Mouse (Mus musculus) liver, postnatal 0 days (tissue): Measurements from ENCODE around the gene Defb30. TPM values are rescaled to one million over a fixed set of nuclear protein-coding genes. Genes with fewer than 3 reads are reported as not detected.

ENCODE experiments used
- ATAC-seq: fragments of 200-750 bp; cut with Nextera tagmentation; 2 replicates; pipeline ENCODE4 v1.8.0; 2017; ENCODE audit warnings: mild to moderate bottlenecking, moderate library complexity
- DNase-seq: peaks from one replicate; pipeline ENCODE4 v3.0.0-alpha.2; 2016
- H3K27ac ChIP-seq: fragments of 300-500 bp; sonication (generic); 2 replicates; pipeline ENCODE4 v1.5.1; 2014; ENCODE audit warnings: antibody characterized with exemption, moderate library complexity, mild to moderate bottlenecking, low read depth
- H3K27me3 ChIP-seq: fragments of 300-500 bp; sonication (generic); 2 replicates; pipeline ENCODE4 v1.6.1; 2014; ENCODE audit warnings: low read length, control low read depth, mixed read lengths; ENCODE audit not compliant: insufficient read depth
- H3K36me3 ChIP-seq: fragments of 300-500 bp; sonication (generic); replicated peaks from 2 replicates; pipeline ENCODE4 v1.6.1; 2014; ENCODE audit warnings: mild to moderate bottlenecking, control low read depth, low read length, moderate library complexity, mixed read lengths; ENCODE audit not compliant: insufficient read depth
- H3K4me1 ChIP-seq: fragments of 300-500 bp; sonication (generic); 2 replicates; pipeline ENCODE4 v1.6.1; 2014; ENCODE audit warnings: antibody characterized with exemption, mild to moderate bottlenecking, control low read depth; ENCODE audit not compliant: insufficient read depth
- H3K4me2 ChIP-seq: fragments of 300-500 bp; sonication (generic); 2 replicates; pipeline ENCODE4 v1.6.1; 2014; ENCODE audit warnings: low read depth, mild to moderate bottlenecking, low read length, moderate library complexity, mixed read lengths
- H3K4me3 ChIP-seq: fragments of 300-500 bp; sonication (generic); 2 replicates; pipeline ENCODE4 v1.5.1; 2014; ENCODE audit warnings: low read depth, low read length
- H3K9ac ChIP-seq: fragments of 300-500 bp; sonication (generic); replicated peaks from 2 replicates; pipeline ENCODE4 v1.6.1; 2014; ENCODE audit warnings: mild to moderate bottlenecking, moderate library complexity
- H3K9me3 ChIP-seq: fragments of 300-500 bp; sonication (generic); 2 replicates; pipeline ENCODE4 v1.6.1; 2016; ENCODE audit warnings: mild to moderate bottlenecking, control low read depth, low read length, mixed read lengths
- CTCF ChIP-seq: sonication (generic); IDR thresholded peaks from 2 replicates; pipeline ENCODE4 v1.5.1; 2016; ENCODE audit warnings: antibody characterized with exemption, low read depth
- EP300 ChIP-seq: IDR thresholded peaks from 2 replicates; pipeline ENCODE4 v1.6.1; 2016; ENCODE audit warnings: antibody characterized with exemption, low read depth, mild to moderate bottlenecking
- WGBS: fragments of 180-500 bp; shearing (Covaris S2); extraction: QIAGEN DNeasy Blood & Tissue Kit; methylation state at CpG from one replicate; pipeline ENCODE4 v1.1.7; 2014; ENCODE audit not compliant: insufficient replicate concordance; 5-methylcytosine and 5-hydroxymethylcytosine counted together
- polyA plus RNA-seq: library from polyadenylated mRNA; unstranded; fragments of >200 nt; fragmentation: Nextera tagmentation; extraction: Ambion mirVana; gene quantifications from 2 replicates; pipeline ENCODE4 v1.2.1, GENCODE M21; 2015

Gene Defb30
- polyA plus RNA-seq = not detected in 2 replicates

- no peak within 1 kb of the TSS for H3K4me2 ChIP-seq
- no peak within 1 kb of the TSS for H3K9ac ChIP-seq
- ATAC-seq = no peak
- H3K9me3 ChIP-seq = no peaks in the 10 kb centered on the region
- DNase-seq = no peak
- TF ChIP-seq CTCF (no peak), EP300 (no peak)
- no peaks in the 10 kb centered on the region for H3K4me1 ChIP-seq
- H3K4me3 ChIP-seq = no peak within 1 kb of the TSS
- WGBS = 69% methylated on average over 9 of the region's 14 CpGs
- no peaks in the 10 kb centered on the region for H3K36me3 ChIP-seq
- no peak within 1 kb of the TSS for H3K27ac ChIP-seq
- no peaks in the 10 kb centered on the region for H3K27me3 ChIP-seq
Observed at GRCm38 (mm10) chr14:63049910-63050370, at the start of gene Defb30. TSS of gene Defb30 (minus strand) at chr14:63049960.

DNA sequence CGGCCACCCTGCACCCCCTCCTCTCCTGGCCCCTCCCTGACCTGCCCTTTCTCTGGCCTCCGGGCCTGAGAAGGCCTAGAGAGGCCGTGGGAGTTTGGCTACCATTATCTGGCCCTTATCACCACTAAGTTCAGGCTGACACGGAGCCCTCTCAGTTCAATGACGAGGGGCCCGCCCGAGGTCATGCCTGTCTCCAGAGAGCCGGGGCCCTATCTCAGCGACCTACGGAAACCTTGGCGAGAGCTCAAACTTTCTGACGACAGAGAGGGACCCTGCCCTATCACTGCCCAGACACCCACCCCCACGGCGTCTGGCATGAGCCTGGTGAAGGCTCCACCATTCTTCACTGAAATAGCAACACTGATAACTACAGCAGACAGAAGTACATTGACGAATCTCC lies 17.9 kb upstream of the Defb30 start:
- H3K4me3 ChIP-seq = no peak overlapping the region
- DNase-seq (peak; percentile 48), ATAC-seq (peak; percentile 25; the same call in 1 of the 2 replicates)
- H3K27ac ChIP-seq = peak overlapping the region; percentile 8; the same call in 1 of the 2 replicates
- H3K36me3 ChIP-seq = no peaks in the 10 kb centered on the region
- H3K27me3 ChIP-seq = no peaks in the 10 kb centered on the region
- WGBS = 24% methylated on average over 15 of the region's 15 CpGs
- TF ChIP-seq CTCF (no peak), EP300 (no peak)
- H3K9ac ChIP-seq = no peak overlapping the region
- peaks cover 8% of the 10 kb centered on the region for H3K4me1 ChIP-seq
- H3K4me2 ChIP-seq = peak overlapping the region; percentile 27; the same call in 1 of the 2 replicates
- H3K9me3 ChIP-seq = peaks cover 5% of the 10 kb centered on the region; the same call in 1 of the 2 replicates

- peaks cover 8% of the 10 kb centered on the region for H3K4me1 ChIP-seq
- no peak for TF ChIP-seq EP300
- TF ChIP-seq CTCF = peak; percentile 96
- peaks cover 5% of the 10 kb centered on the region; the same call in 1 of the 2 replicates for H3K9me3 ChIP-seq
- peak; percentile 84 for DNase-seq
- no peaks in the 10 kb centered on the region for H3K36me3 ChIP-seq
- peak; percentile 32; the same call in 1 of the 2 replicates for ATAC-seq
- no peak overlapping the region for H3K27ac ChIP-seq
- H3K9ac ChIP-seq = no peak overlapping the region
- 24% methylated on average over 16 of the region's 16 CpGs for WGBS
- no peaks in the 10 kb centered on the region for H3K27me3 ChIP-seq
- H3K4me2 ChIP-seq = no peak overlapping the region
- H3K4me3 ChIP-seq = no peak overlapping the region
Observed at GRCm38 (mm10) chr14:63066630-63067310, 17.0 kb upstream of the Defb30 start.

GRCm38 (mm10) chr14:63065391-63065790 lies 15.6 kb upstream of the Defb30 start:
- no peak for ATAC-seq
- DNase-seq = no peak
- Histone ChIP-seq H3K9ac (no peak overlapping the region), H3K4me3 (no peak overlapping the region), H3K9me3 (peaks cover 5% of the 10 kb centered on the region; the same call in 1 of the 2 replicates), H3K4me1 (peaks cover 18% of the 10 kb centered on the region), H3K4me2 (no peak overlapping the region), H3K27ac (no peak overlapping the region), H3K36me3 (no peaks in the 10 kb centered on the region), H3K27me3 (no peaks in the 10 kb centered on the region)
- no peak for TF ChIP-seq EP300
- WGBS = 78% methylated on average over 5 of the region's 5 CpGs

GRCm38 (mm10) chr14:63062184-63062583 lies 12.4 kb upstream of the Defb30 start:
- Histone ChIP-seq H3K36me3 (no peaks in the 10 kb centered on the region), H3K9me3 (peaks cover 5% of the 10 kb centered on the region; the same call in 1 of the 2 replicates), H3K27me3 (0 out of 2 replicates have a peak, but pooled peaks cover 3% of the 10 kb centered on the region), H3K4me2 (peak overlapping the region; percentile 35), H3K27ac (no peak overlapping the region), H3K4me1 (peaks cover 12% of the 10 kb centered on the region), H3K9ac (no peak overlapping the region), H3K4me3 (no peak overlapping the region)
- ATAC-seq (peak; percentile 83), DNase-seq (peak; percentile 56)
- WGBS = 43% methylated on average over 2 of the region's 2 CpGs
- TF ChIP-seq CTCF = no peak
- TF ChIP-seq EP300 = peak; percentile 93

GRCm38 (mm10) chr14:63060361-63060760 lies 10.6 kb upstream of the Defb30 start:
- H3K4me1 ChIP-seq = peaks cover 12% of the 10 kb centered on the region
- 0 out of 2 replicates have a peak, but pooled peaks cover 3% of the 10 kb centered on the region for H3K27me3 ChIP-seq
- no peaks in the 10 kb centered on the region for H3K36me3 ChIP-seq
- H3K27ac ChIP-seq = no peak overlapping the region
- H3K4me3 ChIP-seq = no peak overlapping the region
- DNase-seq (no peak), ATAC-seq (no peak)
- H3K9me3 ChIP-seq = peaks cover 5% of the 10 kb centered on the region; the same call in 1 of the 2 replicates
- H3K9ac ChIP-seq = no peak overlapping the region
- TF ChIP-seq CTCF (no peak), EP300 (no peak)
- 71% methylated on average over 10 of the region's 10 CpGs for WGBS
- no peak overlapping the region for H3K4me2 ChIP-seq
